ENCODE assay signal across 17 mouse cellular contexts in the genomic region with DNA sequence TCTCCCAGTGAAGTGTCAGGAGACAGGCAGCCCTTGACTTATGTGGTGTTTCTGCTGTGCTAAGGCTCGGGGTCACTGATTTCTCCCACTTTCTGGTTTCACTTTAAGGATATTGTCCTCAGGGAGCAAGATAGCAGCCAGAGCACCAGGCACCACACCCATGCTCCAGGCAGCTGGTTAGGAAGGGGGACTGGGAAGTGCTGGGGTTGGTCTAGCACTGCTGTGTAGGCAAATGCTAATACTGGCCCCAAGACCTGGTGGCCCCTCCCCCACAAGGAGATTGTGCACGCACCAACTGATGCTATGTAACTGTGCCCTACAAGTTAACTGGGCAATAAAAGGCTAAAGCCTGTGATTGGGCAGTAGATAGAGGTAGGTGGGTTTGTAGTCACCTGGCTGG. TPM values are rescaled to one million over a fixed set of nuclear protein-coding genes. Genes with fewer than 3 reads are reported as not detected.
"Had no signal": no experiment of that assay in that cellular context is flagged by ENCODE, and none has a peak within 500 bp of the region (broad histone marks: within the 10 kb centered on the region; RNA-seq: fewer than 3 reads in every experiment).

No protein-coding gene starts in this region.

- H3K27me3 ChIP-seq: midbrain, embryonic 12.5 days; neural tube, embryonic 13.5 days; neural tube, embryonic 15.5 days had no signal

- H3K4me2 ChIP-seq: lung, embryonic 14.5 days; midbrain, embryonic 12.5 days; neural tube, embryonic 13.5 days; neural tube, embryonic 15.5 days had no signal

- DNase-seq: lung, adult 18-20 months; lung, embryonic 14.5 days; lung, postnatal 10 days; lung, postnatal 4 days; midbrain, embryonic 14.5 days; right cerebral cortex, postnatal 25 days; right cerebral cortex, postnatal 4 days; spleen, adult 18-20 months; thymus, adult 18-20 months; thymus, postnatal 14 days; thymus, postnatal 36 days had no signal

- H3K9me3 ChIP-seq: midbrain, embryonic 10.5 days; midbrain, embryonic 12.5 days; neural tube, embryonic 13.5 days; neural tube, embryonic 15.5 days had no signal

- H3K27ac ChIP-seq: midbrain, embryonic 10.5 days; midbrain, embryonic 12.5 days; neural tube, embryonic 13.5 days; neural tube, embryonic 15.5 days had no signal

- ATAC-seq: midbrain, embryonic 16.5 days had no signal

- H3K4me1 ChIP-seq: midbrain, embryonic 10.5 days; midbrain, embryonic 12.5 days; neural tube, embryonic 13.5 days; neural tube, embryonic 15.5 days had no signal

- H3K4me3 ChIP-seq: midbrain, embryonic 10.5 days; midbrain, embryonic 12.5 days; myocyte; neural tube, embryonic 13.5 days; neural tube, embryonic 15.5 days had no signal

- H3K9ac ChIP-seq: lung, embryonic 14.5 days; midbrain, embryonic 12.5 days; neural tube, embryonic 13.5 days; neural tube, embryonic 15.5 days had no signal

RNA-seq across cellular contexts. Expression of gene Dmc1, which starts 25.6 kb away (rescaled TPM):
- polyA plus RNA-seq: myocyte had no signal
